ENCODE assay signal across 9 mouse cellular contexts in genomic region chr10:75032395-75032794, GRCm38 (mm10). TPM values are rescaled to one million over a fixed set of nuclear protein-coding genes. Genes with fewer than 3 reads are reported as not detected.
DNase-seq lines count a peak whose midpoint lies in the region; ATAC-seq and TF ChIP-seq lines count a peak whose summit lies in the region.
"Had no signal": no experiment of that assay in that cellular context is flagged by ENCODE, and none has a peak within 500 bp of the region (broad histone marks: within the 10 kb centered on the region; RNA-seq: fewer than 3 reads in every experiment).

Rsph14 (minus strand) TSS chr10:75032586.

- dilution Hi-C loops in CH12.LX (cut with MboI; ENCODE audit: extremely low pct_ligation_motif_present, extremely low pct_unique_long_range_greater_than_20kb, low sequenced_read_pairs) = no loop called here

- TF ChIP-seq EP300 in CH12.LX (IDR thresholded peaks at IDR 0.05; ENCODE audit: low read length) = no peak

- no peak within 1 kb of the TSS for H3K9ac ChIP-seq in CH12.LX (ENCODE audit: insufficient read depth, low read depth)
- no peak within 1 kb of the TSS for H3K9ac ChIP-seq in intestine, embryonic 15.5 days
- H3K9ac ChIP-seq: liver, embryonic 14.5 days had no signal

- H3K4me1 ChIP-seq in CH12.LX (ENCODE audit: control insufficient read depth in 1 of 2, insufficient read depth in 2 of 2) = peaks cover 12 to 32% of the 10 kb centered on the region in 2 experiments
- peaks cover 36% of the 10 kb centered on the region for H3K4me1 ChIP-seq in midbrain, embryonic 10.5 days
- peaks cover 12% of the 10 kb centered on the region for H3K4me1 ChIP-seq in intestine, embryonic 15.5 days (replicated peaks)

- H3K27me3 ChIP-seq in CH12.LX (replicated peaks) = no peaks in the 10 kb centered on the region
- H3K27me3 ChIP-seq in midbrain, embryonic 10.5 days (ENCODE audit: low read depth, poor library complexity, severe bottlenecking) = peaks cover 10% of the 10 kb centered on the region; the same call in 1 of the 2 replicates
- no peaks in the 10 kb centered on the region for H3K27me3 ChIP-seq in intestine, embryonic 15.5 days (replicated peaks)

- 26% methylated on average over 10 of the region's 10 CpGs for WGBS in midbrain, embryonic 10.5 days
- WGBS in intestine, embryonic 15.5 days = 20% methylated on average over 10 of the region's 10 CpGs

- H3K79me2 ChIP-seq in CH12.LX (replicated peaks; ENCODE audit: control insufficient read depth, extremely low read depth, insufficient read depth, poor library complexity, severe bottlenecking) = no peaks in the 10 kb centered on the region

- intact Hi-C loops in heart, postnatal 36 days (cut with DNase I) = no loop called here

- H3K4me3 ChIP-seq in CH12.LX (replicated peaks in 1 of 3; ENCODE audit: low read depth in 2 of 3, low read length in 2 of 3, poor library complexity in 1 of 3) = no peak within 1 kb of the TSS
- H3K4me3 ChIP-seq in midbrain, embryonic 10.5 days = no peak within 1 kb of the TSS
- H3K4me3 ChIP-seq in intestine, embryonic 15.5 days (replicated peaks) = no peak within 1 kb of the TSS

- H3K9me3 ChIP-seq in CH12.LX (replicated peaks; ENCODE audit: low read length) = no peaks in the 10 kb centered on the region
- H3K9me3 ChIP-seq in midbrain, embryonic 10.5 days (replicated peaks) = no peaks in the 10 kb centered on the region
- H3K9me3 ChIP-seq in intestine, embryonic 15.5 days = no peaks in the 10 kb centered on the region

- in situ Hi-C loops in CH12.LX (cut with MboI; ENCODE audit: low pct_ligation_motif_present, low pct_unique_long_range_greater_than_20kb, low sequenced_read_pairs) = no loop called here

- no peak for DNase-seq in CH12.LX (ENCODE audit: extremely low read depth)
- DNase-seq in brain, adult 2 months (ENCODE audit: low read depth, low spot score) = peak; percentile 92
- DNase-seq in fibroblast of lung, adult 2 months (ENCODE audit: low read depth) = peak; percentile 33
- DNase-seq in heart, postnatal 36 days = peak; percentile 53 to 74
- DNase-seq in layer of hippocampus, postnatal 25 days (ENCODE audit: extremely low spot score in 1 of 2, low spot score in 1 of 2) = peak; percentile 60 to 77
- peak; percentile 68 for DNase-seq in midbrain, embryonic 10.5 days (ENCODE audit: low spot score)
- peak; percentile 77 to 80 for DNase-seq in right cerebral cortex, postnatal 36 days (ENCODE audit: low spot score in 2 of 2)

- TF ChIP-seq POLR2A in CH12.LX (IDR thresholded peaks at IDR 0.05; ENCODE audit: low read depth, low read length) = no peak

- no peak for TF ChIP-seq RAD21 in CH12.LX (IDR thresholded peaks at IDR 0.05; ENCODE audit: low read depth, low read length)

- H3K27ac ChIP-seq in CH12.LX (ENCODE audit: insufficient read depth, low read depth) = no peak within 1 kb of the TSS
- H3K27ac ChIP-seq in midbrain, embryonic 10.5 days (replicated peaks) = no peak within 1 kb of the TSS; the same call in 1 of the 2 replicates
- no peak within 1 kb of the TSS for H3K27ac ChIP-seq in intestine, embryonic 15.5 days
- H3K27ac ChIP-seq: liver, embryonic 14.5 days had no signal

- H3K36me3 ChIP-seq in CH12.LX (replicated peaks in 1 of 2; ENCODE audit: control insufficient read depth in 1 of 2, insufficient read depth in 1 of 2, low read length in 1 of 2) = no peaks in the 10 kb centered on the region
- H3K36me3 ChIP-seq in midbrain, embryonic 10.5 days = no peaks in the 10 kb centered on the region
- no peaks in the 10 kb centered on the region for H3K36me3 ChIP-seq in intestine, embryonic 15.5 days

- no peak for TF ChIP-seq CTCF in CH12.LX (conservative IDR thresholded peaks at IDR 0.05 in 1 of 2, IDR thresholded peaks at IDR 0.05 in 1 of 2; ENCODE audit: low read depth in 2 of 2, low read length in 2 of 2)

- no peak for ATAC-seq in intestine, embryonic 15.5 days

- no peak within 1 kb of the TSS for H3K4me2 ChIP-seq in CH12.LX (ENCODE audit: insufficient read depth, low read depth, poor library complexity, severe bottlenecking)
- H3K4me2 ChIP-seq in intestine, embryonic 15.5 days (replicated peaks) = no peak within 1 kb of the TSS

TF ChIP-seq in CH12.LX, 34 proteins besides CTCF, POLR2A, EP300 and RAD21:
- TF ChIP-seq GABPA (IDR thresholded peaks at IDR 0.05; ENCODE audit: insufficient replicate concordance, low read depth, low read length) (no peak), MXI1 (IDR thresholded peaks at IDR 0.05; ENCODE audit: low read depth, low read length) (0 out of 2 replicates have a peak, but pooled peaks have one; percentile 60), NRF1 (IDR thresholded peaks at IDR 0.05; ENCODE audit: low read depth, low read length) (peak; percentile 81)

RNA-seq across cellular contexts. Expression of gene Rsph14, which starts in this region (rescaled TPM):
- total RNA-seq in CH12.LX (2012; rRNA removed) = 0.13 TPM in 1 of 2 replicates, not detected in the other
- not detected in 2 replicates for total RNA-seq in CH12.LX (2014; rRNA removed)
- polyA plus RNA-seq in CH12.LX (2012; ENCODE audit: insufficient read length, low read depth) = not detected in 2 replicates
- total RNA-seq in heart, postnatal 36 days (2021) = not detected
- total RNA-seq in layer of hippocampus, postnatal 25 days (2021) = under 1 TPM; 0.27 to 0.31 TPM
- polyA plus RNA-seq in midbrain, embryonic 10.5 days (2016; fragmentation: Nextera tagmentation; extraction: Ambion mirVana) = not detected in 2 replicates
- not detected in 2 replicates for polyA plus RNA-seq in intestine, embryonic 15.5 days (2015; fragmentation: Nextera tagmentation; extraction: Ambion mirVana)
- polyA plus RNA-seq: liver, embryonic 14.5 days had no signal

Comparison
In these comparisons a context has a peak if more than half of its experiments do, and no peak if none do; other contexts are left out.
1. Peak in DNase-seq in heart, postnatal 36 days; RNA of the gene not detected or under 1 TPM.
2. Peak in DNase-seq in layer of hippocampus, postnatal 25 days; RNA of the gene not detected or under 1 TPM.
3. Peak in DNase-seq in midbrain, embryonic 10.5 days; RNA of the gene not detected or under 1 TPM.